ENCODE assay signal across 11 mouse cellular contexts in genomic region chr1:79917426-79918150, GRCm38 (mm10). TPM values are rescaled to one million over a fixed set of nuclear protein-coding genes. Genes with fewer than 3 reads are reported as not detected.
DNase-seq lines count a peak whose midpoint lies in the region; TF ChIP-seq lines count a peak whose summit lies in the region.
"Had no signal": no experiment of that assay in that cellular context is flagged by ENCODE, and none has a peak within 500 bp of the region (broad histone marks: within the 10 kb centered on the region; RNA-seq: fewer than 3 reads in every experiment).

No protein-coding gene starts in this region.

- H3K79me2 ChIP-seq in myocyte (ENCODE audit: control insufficient read depth, insufficient read depth) = no peaks in the 10 kb centered on the region

- 39% methylated on average over 7 of the region's 7 CpGs for WGBS in lung, adult 2 months

- no peaks in the 10 kb centered on the region for H3K36me3 ChIP-seq in myocyte (ENCODE audit: control insufficient read depth, insufficient read depth)
- H3K36me3 ChIP-seq: embryonic facial prominence, embryonic 15.5 days had no signal

- no peaks in the 10 kb centered on the region for H3K27me3 ChIP-seq in myocyte (ENCODE audit: control insufficient read depth, insufficient read depth, insufficient read length)
- H3K27me3 ChIP-seq: embryonic facial prominence, embryonic 15.5 days had no signal

- no peak overlapping the region for H3ac ChIP-seq in myocyte (ENCODE audit: control insufficient read depth, insufficient read length)

- peaks cover 5% of the 10 kb centered on the region for H3K4me1 ChIP-seq in lung, adult 2 months (ENCODE audit: control insufficient read depth, insufficient read depth, low read length)
- H3K4me1 ChIP-seq: embryonic facial prominence, embryonic 15.5 days had no signal

- TF ChIP-seq CTCF in lung, adult 2 months (IDR thresholded peaks at IDR 0.05; ENCODE audit: insufficient read depth, low read length) = no peak

- no peak overlapping the region for H3K4me3 ChIP-seq in lung, adult 2 months (replicated peaks; ENCODE audit: extremely low read depth, low read depth, low read length)
- H3K4me3 ChIP-seq in myocyte = no peak overlapping the region
- H3K4me3 ChIP-seq: embryonic facial prominence, embryonic 15.5 days had no signal

- no peak for TF ChIP-seq POLR2A in lung, adult 2 months (IDR thresholded peaks at IDR 0.05; ENCODE audit: borderline replicate concordance, extremely low read depth, low read depth, low read length)
- no peak for TF ChIP-seq POLR2A in myocyte (IDR thresholded peaks at IDR 0.05; ENCODE audit: insufficient read length, low read depth)

- H3K4me2 ChIP-seq in myocyte (ENCODE audit: low read depth) = peak overlapping the region; percentile 12
- H3K4me2 ChIP-seq: embryonic facial prominence, embryonic 15.5 days had no signal

- DNase-seq in adrenal gland, adult 2 months = peak; percentile 19
- no peak for DNase-seq in adrenal gland, adult 8-10 months
- DNase-seq in lung, adult 18-20 months = peak; percentile 52 to 66
- no peak for DNase-seq in lung, adult 2 months
- peak; percentile 55 for DNase-seq in heart, postnatal 4 days
- no peak for DNase-seq in T-cell, adult 2 months (ENCODE audit: low spot score)
- no peak for DNase-seq in embryo, embryonic 11 days
- DNase-seq: liver, postnatal 0 days had no signal

TF ChIP-seq in myocyte, 11 proteins besides CTCF, POLR2A, EP300 and RAD21:
- peak in 1 of 3 experiments; percentile 21 for TF ChIP-seq MYOG (IDR thresholded peaks at IDR 0.05; ENCODE audit: control insufficient read depth in 1 of 3, insufficient read depth in 1 of 3, insufficient read length in 2 of 3, low read depth in 2 of 3)
- TF ChIP-seq REST (IDR thresholded peaks at IDR 0.05; ENCODE audit: insufficient read depth, insufficient read length) = no peak
- no peak for TF ChIP-seq USF1 (IDR thresholded peaks at IDR 0.05; ENCODE audit: low read depth)
- no peak for TF ChIP-seq E2F4 (IDR thresholded peaks at IDR 0.05; ENCODE audit: insufficient read depth)
- no peak for TF ChIP-seq TCF12 (IDR thresholded peaks at IDR 0.05; ENCODE audit: insufficient read depth, poor library complexity, severe bottlenecking)
- TF ChIP-seq MYOD1 (IDR thresholded peaks at IDR 0.05; ENCODE audit: control insufficient read depth in 1 of 3, insufficient read length in 2 of 3, low read depth in 2 of 3) = peak in 1 of 3 experiments; percentile 6
- no peak for TF ChIP-seq TCF3 (IDR thresholded peaks at IDR 0.05; ENCODE audit: insufficient read length, low read depth)
- no peak for TF ChIP-seq SRF (IDR thresholded peaks at IDR 0.05; ENCODE audit: control insufficient read depth, insufficient read length, low read depth)
- TF ChIP-seq POLR2AphosphoS2 (IDR thresholded peaks at IDR 0.05; ENCODE audit: insufficient read length, low read depth) = no peak
- no peak for TF ChIP-seq CEBPB (IDR thresholded peaks at IDR 0.05; ENCODE audit: insufficient read depth, poor library complexity, severe bottlenecking)
- TF ChIP-seq MAX (IDR thresholded peaks at IDR 0.05; ENCODE audit: low read depth) = no peak

RNA-seq across cellular contexts. Expression of gene Serpine2, which starts 56.6 kb away (rescaled TPM):
- 10 to 100 TPM; 10.2 to 25.1 TPM for total RNA-seq in adrenal gland, adult 2 months (2021)
- polyA plus RNA-seq in adrenal gland, adult 2 months (2012; rRNA removed) = 6.3 and 7.7 TPM in 2 replicates
- 10 to 100 TPM; 12.5 to 24.0 (median 16.7) TPM for total RNA-seq in adrenal gland, adult 8-10 months (2022)
- polyA plus RNA-seq in lung, adult 2 months (2012; rRNA removed) = 70.9 and 107 TPM in 2 replicates
- 10 to 100 TPM; 47.6 to 50.4 TPM for total RNA-seq in heart, postnatal 4 days (2021)
- 18.2 TPM for polyA plus RNA-seq in myocyte (2012; fragmentation: generic; extraction: Trizol)
- total RNA-seq: MEL had no signal

Comparison
In these comparisons a context has a peak if more than half of its experiments do, and no peak if none do; other contexts are left out.
1. DNase-seq: peak in adrenal gland, adult 2 months (single experiment), lung, adult 18-20 months (2 of 2) and heart, postnatal 4 days (single experiment); none in adrenal gland, adult 8-10 months (single experiment), lung, adult 2 months (single experiment), T-cell, adult 2 months (single experiment) and embryo, embryonic 11 days (single experiment).